Mouse (Mus musculus): ENCODE measurements around the gene Cacng4.

Cacng4 gene

GRCm38 (mm10) chr11:107794547-107795269 is at the start of gene Cacng4:
Gene Cacng4 (minus strand): TSS chr11:107794557.
- no peak for DNase-seq (ENCODE audit: extremely low read depth, insufficient read length, low spot score)

- no peak for DNase-seq (ENCODE audit: extremely low read depth, insufficient read length, low spot score)
Observed at GRCm38 (mm10) chr11:107833351-107834040, 39.1 kb upstream of the Cacng4 start.

- no peak for DNase-seq (ENCODE audit: extremely low read depth, insufficient read length, low spot score)
Observed at GRCm38 (mm10) chr11:107817196-107817595, 22.8 kb upstream of the Cacng4 start.

- no peak for DNase-seq (ENCODE audit: extremely low read depth, insufficient read length, low spot score)
Observed at GRCm38 (mm10) chr11:107812941-107813648, 18.7 kb upstream of the Cacng4 start.

GRCm38 (mm10) chr11:107812429-107812828 is 18.1 kb upstream of the Cacng4 start:
- DNase-seq (ENCODE audit: extremely low read depth, insufficient read length, low spot score) = no peak

- no peak for DNase-seq (ENCODE audit: extremely low read depth, insufficient read length, low spot score)
Observed at GRCm38 (mm10) chr11:107808508-107808907, 14.2 kb upstream of the Cacng4 start.

GRCm38 (mm10) chr11:107806058-107806457 is 11.7 kb upstream of the Cacng4 start:
- no peak for DNase-seq (ENCODE audit: extremely low read depth, insufficient read length, low spot score)

- DNase-seq (ENCODE audit: extremely low read depth, insufficient read length, low spot score) = no peak
Observed at GRCm38 (mm10) chr11:107801946-107802345, 7.6 kb upstream of the Cacng4 start.

- DNase-seq (ENCODE audit: extremely low read depth, insufficient read length, low spot score) = no peak
Observed at GRCm38 (mm10) chr11:107799331-107799730, 5.0 kb upstream of the Cacng4 start.

GRCm38 (mm10) chr11:107796346-107796745 is 2.0 kb upstream of the Cacng4 start:
- DNase-seq (ENCODE audit: extremely low read depth, insufficient read length, low spot score) = no peak

- no peak for DNase-seq (ENCODE audit: extremely low read depth, insufficient read length, low spot score)
Observed at GRCm38 (mm10) chr11:107795384-107796035, 1.2 kb upstream of the Cacng4 start.

- no peak for DNase-seq (ENCODE audit: extremely low read depth, insufficient read length, low spot score)
Observed at GRCm38 (mm10) chr11:107794103-107794493, 259 bp downstream of the Cacng4 start.

GRCm38 (mm10) chr11:107793200-107794102 is 906 bp downstream of the Cacng4 start:
- DNase-seq (ENCODE audit: extremely low read depth, insufficient read length, low spot score) = no peak

- no peak for DNase-seq (ENCODE audit: extremely low read depth, insufficient read length, low spot score)
Observed at GRCm38 (mm10) chr11:107792136-107792535, 2.2 kb downstream of the Cacng4 start.

- no peak for DNase-seq (ENCODE audit: extremely low read depth, insufficient read length, low spot score)
Observed at GRCm38 (mm10) chr11:107785761-107786160, 8.6 kb downstream of the Cacng4 start.

GRCm38 (mm10) chr11:107785288-107785687 is 9.1 kb downstream of the Cacng4 start:
- DNase-seq (ENCODE audit: extremely low read depth, insufficient read length, low spot score) = peak; percentile 46

- DNase-seq (ENCODE audit: extremely low read depth, insufficient read length, low spot score) = peak; percentile 21
Observed at GRCm38 (mm10) chr11:107783861-107784754, 10.2 kb downstream of the Cacng4 start.

GRCm38 (mm10) chr11:107782591-107782990 is 11.8 kb downstream of the Cacng4 start:
- no peak for DNase-seq (ENCODE audit: extremely low read depth, insufficient read length, low spot score)

- no peak for DNase-seq (ENCODE audit: extremely low read depth, insufficient read length, low spot score)
Observed at GRCm38 (mm10) chr11:107778859-107779258, 15.5 kb downstream of the Cacng4 start.

All from 3134 (cell line).